Mouse (Mus musculus) liver, adult 2 months (tissue): ENCODE results near the gene Rrp9. TPM values are rescaled to one million over a fixed set of nuclear protein-coding genes. Genes with fewer than 3 reads are reported as not detected.
"Not testable (repeated sequence)": the region's sequence is repeated elsewhere in the genome, so short reads cannot be mapped to it uniquely, and the experiment has no call there.

ENCODE experiments used
- DNase-seq: peaks from one replicate; pipeline ENCODE4 v3.0.0-alpha.2; 2011; ENCODE audit warnings: low read depth, low spot score; ENCODE audit errors: extremely low read depth
- H3K27ac ChIP-seq: fragments of 200-500 bp; replicated peaks from 2 replicates; pipeline ENCODE4 v1.5.1; 2012; ENCODE audit warnings: low read depth, mild to moderate bottlenecking, control low read depth, inconsistent platforms, low read length; ENCODE audit not compliant: insufficient read depth
- H3K27me3 ChIP-seq: fragments of 200-500 bp; 2 replicates; pipeline ENCODE4 v1.6.1; 2012; ENCODE audit warnings: mild to moderate bottlenecking, moderate library complexity, low read length, inconsistent platforms; ENCODE audit not compliant: control insufficient read depth, insufficient read depth
- H3K36me3 ChIP-seq: fragments of 200-500 bp; 2 replicates; pipeline ENCODE4 v1.6.1; 2012; ENCODE audit warnings: low read length, inconsistent platforms; ENCODE audit not compliant: control insufficient read depth, insufficient read depth
- H3K4me1 ChIP-seq: fragments of 200-500 bp; 2 replicates; pipeline ENCODE4 v1.6.1; 2011; ENCODE audit warnings: low read length; ENCODE audit not compliant: control insufficient read depth, insufficient read depth
- H3K4me3 ChIP-seq: fragments of 200-500 bp; 2 replicates; pipeline ENCODE4 v1.5.1; 2011; ENCODE audit warnings: low read depth, mild to moderate bottlenecking, control low read depth, low read length, moderate library complexity; ENCODE audit not compliant: insufficient read depth
- H3K79me2 ChIP-seq: fragments of 200-500 bp; 2 replicates; pipeline ENCODE4 v1.6.1; 2012; ENCODE audit warnings: inconsistent platforms, mild to moderate bottlenecking, low read length, moderate library complexity; ENCODE audit not compliant: control insufficient read depth, insufficient read depth
- H3K9ac ChIP-seq: fragments of 200-500 bp; 2 replicates; pipeline ENCODE4 v1.6.1; 2012; ENCODE audit warnings: low read depth, mild to moderate bottlenecking, control low read depth, inconsistent platforms, low read length
- CTCF ChIP-seq: fragments of 200-500 bp; IDR thresholded peaks from 2 replicates; pipeline ENCODE4 v1.5.1; 2011; ENCODE audit warnings: low read depth, low read length, control low read depth
- POLR2A ChIP-seq: fragments of 200-500 bp; IDR thresholded peaks from 2 replicates; pipeline ENCODE4 v1.6.1; 2011; ENCODE audit warnings: low read length, control low read depth; ENCODE audit not compliant: insufficient read depth; ENCODE audit errors: extremely low read depth
- WGBS: fragments of 180-500 bp; shearing (Covaris S2); methylation state at CpG from one replicate; pipeline ENCODE4 v1.1.7; 2018; 5-methylcytosine and 5-hydroxymethylcytosine counted together
- polyA plus RNA-seq: library from polyadenylated mRNA; depleted of rRNA; stranded (reverse); fragments of >200 nt; gene quantifications from 2 replicates; pipeline ENCODE4 v1.2.3, GENCODE M21; 2012
- total RNA-seq: library from RNA; depleted of rRNA; stranded (reverse); fragments of >200 nt; gene quantifications from 2 replicates; pipeline ENCODE4 v1.2.3, GENCODE M21; 2014

Gene Rrp9
- total and polyA plus RNA-seq, 2 experiments, result 7.8 to 16.0 TPM

DNA sequence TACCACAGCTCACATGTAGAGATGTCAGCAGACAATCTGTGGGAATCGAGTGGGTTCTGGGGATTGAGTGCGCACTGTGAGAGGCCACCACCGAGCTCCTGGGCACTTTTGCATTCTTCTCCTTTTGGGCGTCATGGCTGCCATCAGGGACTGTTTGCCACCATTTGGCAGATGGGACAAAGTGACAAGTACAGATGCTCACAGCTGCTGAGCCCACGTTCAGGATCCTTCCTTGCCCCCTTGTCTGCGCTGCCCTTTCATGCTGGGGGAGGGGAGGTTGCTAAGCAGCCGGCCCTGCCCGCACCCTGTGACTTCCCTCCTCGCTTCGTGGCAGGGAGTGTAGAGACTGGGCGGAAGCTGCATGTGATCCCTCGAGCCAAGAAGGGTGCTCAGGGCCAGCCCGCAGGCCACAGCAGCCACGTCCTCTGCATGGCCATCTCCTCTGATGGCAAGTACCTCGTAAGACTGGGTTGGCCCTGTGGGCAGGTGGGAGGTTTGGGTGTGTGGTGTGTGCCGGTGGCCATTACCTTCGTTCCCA lies 6.9 kb downstream of the Rrp9 start:
- no peak overlapping the region for H3K9ac ChIP-seq
- DNase-seq, result no peak
- WGBS, result 91% methylated on average over 17 of the region's 17 CpGs
- peaks cover 3% of the 10 kb centered on the region; the same call in 1 of the 2 replicates for H3K79me2 ChIP-seq
- H3K27me3 ChIP-seq, result no peaks in the 10 kb centered on the region
- TF ChIP-seq CTCF (no peak), POLR2A (no peak)
- H3K4me3 ChIP-seq, result no peak overlapping the region
- peaks cover 3% of the 10 kb centered on the region; the same call in 1 of the 2 replicates for H3K36me3 ChIP-seq
- H3K4me1 ChIP-seq, result peaks cover 5% of the 10 kb centered on the region
- no peak overlapping the region for H3K27ac ChIP-seq

DNA sequence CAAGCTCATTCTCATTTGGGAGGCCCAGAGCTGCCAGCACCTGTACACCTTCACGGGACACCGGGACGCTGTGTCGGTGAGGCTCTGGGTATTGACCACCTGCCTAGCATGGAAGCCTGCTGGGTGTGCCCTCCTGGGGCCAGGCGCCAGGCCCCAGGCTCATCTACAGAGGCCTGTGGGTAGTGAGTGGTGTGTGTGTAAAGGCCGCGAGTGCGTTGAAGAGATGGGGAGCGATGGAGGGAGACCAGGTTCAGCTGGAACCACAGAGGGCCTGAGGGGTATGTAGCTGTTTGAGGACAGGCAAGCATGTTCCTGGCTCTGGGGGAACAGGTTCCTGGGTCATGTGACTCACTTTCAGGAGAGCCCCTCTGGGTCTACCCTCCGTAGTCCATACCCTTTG lies 7.4 kb downstream of the Rrp9 start:
- Histone ChIP-seq H3K9ac (no peak overlapping the region), H3K27me3 (no peaks in the 10 kb centered on the region), H3K36me3 (peaks cover 3% of the 10 kb centered on the region; the same call in 1 of the 2 replicates), H3K4me1 (peaks cover under 1% of the 10 kb centered on the region), H3K79me2 (0 out of 2 replicates have a peak, but pooled peaks cover 2% of the 10 kb centered on the region), H3K27ac (no peak overlapping the region), H3K4me3 (no peak overlapping the region)
- TF ChIP-seq CTCF (no peak), POLR2A (no peak)
- no peak for DNase-seq
- 94% methylated on average over 10 of the region's 10 CpGs for WGBS

DNA sequence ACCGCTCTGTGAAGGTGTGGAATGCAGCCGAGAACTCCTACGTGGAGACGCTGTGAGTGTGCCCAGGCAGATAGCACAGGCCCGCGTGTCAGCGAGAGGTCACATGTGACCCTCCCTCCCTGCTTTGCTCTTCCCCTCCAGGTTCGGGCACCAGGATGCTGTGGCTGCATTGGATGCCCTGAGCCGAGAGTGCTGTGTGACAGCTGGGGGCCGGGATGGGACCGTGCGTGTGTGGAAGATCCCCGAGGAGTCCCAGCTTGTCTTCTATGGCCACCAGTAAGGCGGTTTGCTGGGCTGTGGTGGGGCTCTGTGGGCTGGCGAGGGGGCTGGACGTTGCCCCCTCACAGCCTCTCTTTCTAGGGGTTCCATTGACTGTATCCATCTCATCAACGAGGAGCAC lies 7.8 kb downstream of the Rrp9 start:
- Histone ChIP-seq H3K4me3 (no peak overlapping the region), H3K4me1 (no peaks in the 10 kb centered on the region), H3K36me3 (peaks cover 3% of the 10 kb centered on the region; the same call in 1 of the 2 replicates), H3K27ac (no peak overlapping the region), H3K79me2 (no peaks in the 10 kb centered on the region), H3K9ac (no peak overlapping the region), H3K27me3 (no peaks in the 10 kb centered on the region)
- no peak for TF ChIP-seq POLR2A
- no peak for TF ChIP-seq CTCF
- 96% methylated on average over 17 of the region's 17 CpGs for WGBS
- no peak for DNase-seq

DNA sequence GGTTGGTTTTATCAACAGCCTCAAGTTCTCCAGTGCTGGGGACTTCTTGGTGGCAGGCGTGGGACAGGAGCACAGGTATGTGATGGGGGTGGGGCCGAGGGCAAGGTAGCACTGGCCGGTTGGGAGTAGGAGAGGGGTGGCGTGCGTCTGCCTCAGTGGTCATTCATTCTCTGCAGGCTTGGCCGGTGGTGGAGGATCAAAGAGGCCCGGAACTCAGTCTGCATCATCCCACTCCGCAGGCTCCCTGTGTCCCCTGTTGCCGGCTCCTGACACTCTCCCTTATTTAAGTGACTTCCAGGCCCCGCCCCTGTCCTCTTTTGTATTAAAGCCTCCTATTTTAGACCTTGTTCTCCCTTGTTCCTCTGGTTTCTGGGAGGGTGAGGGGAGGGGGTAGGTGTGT lies 9.3 kb downstream of the Rrp9 start:
- WGBS, result 95% methylated on average over 10 of the region's 10 CpGs
- no peaks in the 10 kb centered on the region for H3K79me2 ChIP-seq
- TF ChIP-seq POLR2A (no peak), CTCF (no peak)
- H3K27ac ChIP-seq, result no peak overlapping the region
- DNase-seq, result no peak
- no peak overlapping the region for H3K9ac ChIP-seq
- H3K4me3 ChIP-seq, result no peak overlapping the region
- no peaks in the 10 kb centered on the region for H3K27me3 ChIP-seq
- peaks cover 3% of the 10 kb centered on the region; the same call in 1 of the 2 replicates for H3K36me3 ChIP-seq
- no peaks in the 10 kb centered on the region for H3K4me1 ChIP-seq

DNA sequence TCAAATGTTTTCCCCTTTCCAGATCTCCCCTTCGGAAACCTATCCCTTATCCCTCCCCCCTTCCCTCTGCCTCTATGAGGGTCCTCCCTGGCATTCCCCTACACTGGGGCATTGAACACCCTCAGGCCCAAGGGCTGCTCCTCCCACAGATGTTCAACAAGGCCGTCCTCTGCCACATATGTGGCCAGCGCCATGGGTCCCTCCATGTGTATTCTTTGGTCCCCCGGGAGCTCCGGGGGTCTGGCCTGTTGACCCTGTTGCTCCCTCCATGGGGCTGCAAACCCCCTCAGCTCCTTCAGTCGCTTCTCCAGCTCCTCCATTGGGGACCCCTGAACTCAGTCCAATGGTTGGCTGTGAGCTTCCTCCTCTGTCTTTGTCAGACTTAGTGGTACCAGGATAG lies 11.8 kb downstream of the Rrp9 start:
- 94% methylated on average over 6 of the region's 6 CpGs for WGBS
- not testable (repeated sequence) for H3K4me1 ChIP-seq, H3K27me3 ChIP-seq, DNase-seq, H3K36me3 ChIP-seq, H3K27ac ChIP-seq, H3K9ac ChIP-seq, H3K79me2 ChIP-seq, H3K4me3 ChIP-seq

DNA sequence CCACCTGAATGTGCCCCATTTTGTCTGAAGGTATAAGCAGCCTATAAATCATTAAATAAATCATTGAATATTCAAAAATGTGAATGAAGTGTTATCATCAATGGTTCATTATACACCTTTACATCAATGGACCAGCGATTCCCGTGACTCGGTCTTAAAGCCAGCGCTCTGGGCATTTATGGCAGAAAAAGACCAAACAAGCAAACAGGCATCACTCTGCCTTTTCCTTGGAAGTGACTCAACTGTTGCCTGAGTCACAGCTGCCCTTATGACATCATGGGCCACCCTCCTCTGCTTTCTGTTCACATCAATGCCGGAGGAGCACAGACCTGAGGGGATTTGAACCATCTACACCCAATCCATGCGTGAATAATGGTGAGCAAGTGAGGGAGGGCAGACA lies 23.9 kb downstream of the Rrp9 start, which contains the start of gene Iqcf1:
Gene Iqcf1 (plus strand): TSS at position 301 of the 400 bp plus-strand sequence.
- H3K4me3 ChIP-seq, result no peak within 1 kb of the TSS
- DNase-seq, result no peak
- H3K9ac ChIP-seq, result no peak within 1 kb of the TSS
- no peaks in the 10 kb centered on the region for H3K4me1 ChIP-seq
- H3K36me3 ChIP-seq, result no peaks in the 10 kb centered on the region
- 90% methylated on average over 6 of the region's 6 CpGs for WGBS
- H3K79me2 ChIP-seq, result no peaks in the 10 kb centered on the region
- peaks cover 3% of the 10 kb centered on the region; the same call in 1 of the 2 replicates for H3K27me3 ChIP-seq
- TF ChIP-seq POLR2A (no peak), CTCF (no peak)
- no peak within 1 kb of the TSS for H3K27ac ChIP-seq
